Mouse (Mus musculus): ENCODE measurements at regions not wholly inside any gene's neighbourhood (a gene's known extent, or its start where the extent isn't known, plus 50 kb on each side); places are given as distances from the start of the nearest gene placed in this dataset.
A peak's percentile ranks its signal among the peaks of the same experiment; 100 is the strongest.

GRCm38 (mm10) chr13:44386767-44387166 lies 342.5 kb upstream of the Jarid2 start:
- H3K36me3 ChIP-seq (ENCODE audit: control insufficient read depth, insufficient read depth), result no peaks in the 10 kb centered on the region

GRCm38 (mm10) chr13:44389696-44390095 lies 339.6 kb upstream of the Jarid2 start:
- Histone ChIP-seq H3K4me2 (replicated peaks; ENCODE audit: low read depth) (no peak overlapping the region), H3K27ac (ENCODE audit: low read depth, low read length) (no peak overlapping the region), H3K4me1 (replicated peaks; ENCODE audit: control insufficient read depth, insufficient read depth, low read length) (no peaks in the 10 kb centered on the region), H3K9ac (ENCODE audit: low read depth, low read length) (no peak overlapping the region), H3K27me3 (replicated peaks; ENCODE audit: control insufficient read depth, insufficient read depth, low read length) (no peaks in the 10 kb centered on the region), H3K9me3 (ENCODE audit: control insufficient read depth) (no peaks in the 10 kb centered on the region), H3K4me3 (ENCODE audit: low read depth, low read length) (no peak overlapping the region), H3K36me3 (ENCODE audit: control insufficient read depth, insufficient read depth) (no peaks in the 10 kb centered on the region)
- WGBS, result 88% methylated on average over 5 of the region's 5 CpGs
- ATAC-seq, result no peak
- no peak for TF ChIP-seq CTCF (IDR thresholded peaks at IDR 0.05; ENCODE audit: low read depth)

More at GRCm38 (mm10) chr13:44386767-44387166, 342.5 kb upstream of the Jarid2 start:
- Histone ChIP-seq H3K9me3 (ENCODE audit: control insufficient read depth) (no peaks in the 10 kb centered on the region), H3K4me1 (replicated peaks; ENCODE audit: control insufficient read depth, insufficient read depth, low read length) (no peaks in the 10 kb centered on the region), H3K4me2 (replicated peaks; ENCODE audit: low read depth) (no peak overlapping the region), H3K27ac (ENCODE audit: low read depth, low read length) (no peak overlapping the region), H3K27me3 (replicated peaks; ENCODE audit: control insufficient read depth, insufficient read depth, low read length) (no peaks in the 10 kb centered on the region), H3K4me3 (ENCODE audit: low read depth, low read length) (no peak overlapping the region), H3K9ac (ENCODE audit: low read depth, low read length) (no peak overlapping the region)
- WGBS, result 38% methylated on average over 8 of the region's 8 CpGs
- TF ChIP-seq CTCF (IDR thresholded peaks at IDR 0.05; ENCODE audit: low read depth), result no peak
- peak; percentile 28; the same call in 1 of the 2 replicates for ATAC-seq

- no peak overlapping the region for H3K27ac ChIP-seq (ENCODE audit: low read depth, low read length)
- no peak overlapping the region for H3K4me3 ChIP-seq (ENCODE audit: low read depth, low read length)
- no peak for ATAC-seq
- H3K9ac ChIP-seq (ENCODE audit: low read depth, low read length), result no peak overlapping the region
- no peak for TF ChIP-seq CTCF (IDR thresholded peaks at IDR 0.05; ENCODE audit: low read depth)
- no peaks in the 10 kb centered on the region for H3K9me3 ChIP-seq (ENCODE audit: control insufficient read depth)
- 90% methylated on average over 9 of the region's 9 CpGs for WGBS
- no peaks in the 10 kb centered on the region for H3K27me3 ChIP-seq (replicated peaks; ENCODE audit: control insufficient read depth, insufficient read depth, low read length)
- no peak overlapping the region for H3K4me2 ChIP-seq (replicated peaks; ENCODE audit: low read depth)
- H3K4me1 ChIP-seq (replicated peaks; ENCODE audit: control insufficient read depth, insufficient read depth, low read length), result no peaks in the 10 kb centered on the region
- no peaks in the 10 kb centered on the region for H3K36me3 ChIP-seq (ENCODE audit: control insufficient read depth, insufficient read depth)
Measured at GRCm38 (mm10) chr13:44390666-44391390, 338.4 kb upstream of the Jarid2 start.

DNA sequence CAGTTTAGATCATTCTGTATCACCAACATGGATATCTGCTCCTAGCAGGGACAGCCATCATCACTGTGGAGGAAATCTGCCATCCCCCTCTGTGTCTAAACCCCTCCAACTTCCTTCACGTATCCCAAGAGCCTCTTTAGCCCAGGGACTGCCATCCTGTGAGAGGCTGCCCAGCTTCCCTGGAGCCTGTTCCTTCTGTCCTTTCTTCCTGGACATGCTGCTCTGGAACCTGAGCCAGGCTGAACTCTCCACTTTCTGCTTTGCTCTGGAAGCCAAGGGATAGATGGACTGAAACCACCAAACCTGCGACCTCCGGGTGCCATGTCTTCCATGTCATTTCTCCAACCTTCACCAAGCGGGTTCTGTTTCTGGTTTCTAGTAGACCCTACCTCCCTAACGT lies 335.3 kb upstream of the Jarid2 start:
- WGBS, result 92% methylated on average over 5 of the region's 5 CpGs
- Histone ChIP-seq H3K27ac (ENCODE audit: low read depth, low read length) (no peak overlapping the region), H3K4me1 (replicated peaks; ENCODE audit: control insufficient read depth, insufficient read depth, low read length) (no peaks in the 10 kb centered on the region), H3K9ac (ENCODE audit: low read depth, low read length) (no peak overlapping the region), H3K36me3 (ENCODE audit: control insufficient read depth, insufficient read depth) (no peaks in the 10 kb centered on the region), H3K27me3 (replicated peaks; ENCODE audit: control insufficient read depth, insufficient read depth, low read length) (no peaks in the 10 kb centered on the region), H3K4me2 (replicated peaks; ENCODE audit: low read depth) (no peak overlapping the region), H3K4me3 (ENCODE audit: low read depth, low read length) (no peak overlapping the region), H3K9me3 (ENCODE audit: control insufficient read depth) (no peaks in the 10 kb centered on the region)
- ATAC-seq, result no peak
- no peak for TF ChIP-seq CTCF (IDR thresholded peaks at IDR 0.05; ENCODE audit: low read depth)

DNA sequence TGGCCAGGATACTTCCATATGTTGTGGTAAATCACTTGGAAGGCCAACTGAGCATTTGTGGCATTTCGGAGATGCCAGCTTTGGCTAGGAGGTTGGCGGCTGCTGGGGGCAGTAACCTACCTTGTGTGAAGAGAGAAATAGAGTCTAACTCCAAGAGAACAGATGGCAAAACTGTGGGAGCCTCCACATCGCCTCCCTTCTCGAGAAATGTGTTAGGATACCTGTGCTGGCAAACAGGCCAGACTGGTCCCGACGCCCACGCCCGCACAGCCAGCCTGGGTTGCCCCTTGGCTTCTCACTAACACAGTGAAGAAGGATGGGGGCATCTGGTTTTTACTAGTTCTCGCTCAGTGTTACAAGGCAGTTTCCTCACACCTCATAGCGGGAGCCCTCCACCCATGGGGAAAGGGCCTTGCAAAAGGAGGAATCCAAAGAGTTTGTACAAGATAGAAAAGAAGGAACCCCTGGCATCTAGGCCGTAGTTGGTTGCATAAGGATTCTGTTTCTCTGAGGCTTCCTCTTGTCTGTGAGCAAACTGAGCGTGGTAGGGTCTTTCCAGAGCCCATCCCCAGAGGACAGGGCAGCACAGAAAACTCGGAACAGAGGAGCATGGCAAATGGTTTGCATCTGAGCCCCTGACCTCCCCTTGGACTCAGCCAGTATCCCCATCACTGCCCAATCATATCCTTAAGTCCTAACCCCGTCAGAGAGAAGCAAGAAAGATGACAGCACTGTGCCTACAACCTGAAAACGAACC lies 330.5 kb upstream of the Jarid2 start:
- H3K27ac ChIP-seq (ENCODE audit: low read depth, low read length), result no peak overlapping the region
- no peaks in the 10 kb centered on the region for H3K27me3 ChIP-seq (replicated peaks; ENCODE audit: control insufficient read depth, insufficient read depth, low read length)
- H3K4me3 ChIP-seq (ENCODE audit: low read depth, low read length), result no peak overlapping the region
- no peaks in the 10 kb centered on the region for H3K9me3 ChIP-seq (ENCODE audit: control insufficient read depth)
- H3K4me2 ChIP-seq (replicated peaks; ENCODE audit: low read depth), result no peak overlapping the region
- H3K36me3 ChIP-seq (ENCODE audit: control insufficient read depth, insufficient read depth), result no peaks in the 10 kb centered on the region
- ATAC-seq, result no peak
- 85% methylated on average over 15 of the region's 15 CpGs for WGBS
- H3K9ac ChIP-seq (ENCODE audit: low read depth, low read length), result no peak overlapping the region
- no peaks in the 10 kb centered on the region for H3K4me1 ChIP-seq (replicated peaks; ENCODE audit: control insufficient read depth, insufficient read depth, low read length)
- TF ChIP-seq CTCF (IDR thresholded peaks at IDR 0.05; ENCODE audit: low read depth), result no peak

- no peak overlapping the region for H3K27ac ChIP-seq (ENCODE audit: low read depth, low read length)
- ATAC-seq, result no peak
- no peak overlapping the region for H3K4me2 ChIP-seq (replicated peaks; ENCODE audit: low read depth)
- no peak overlapping the region for H3K9ac ChIP-seq (ENCODE audit: low read depth, low read length)
- no peaks in the 10 kb centered on the region for H3K4me1 ChIP-seq (replicated peaks; ENCODE audit: control insufficient read depth, insufficient read depth, low read length)
- H3K36me3 ChIP-seq (ENCODE audit: control insufficient read depth, insufficient read depth), result no peaks in the 10 kb centered on the region
- no peak overlapping the region for H3K4me3 ChIP-seq (ENCODE audit: low read depth, low read length)
- 66% methylated on average over 3 of the region's 4 CpGs for WGBS
- H3K27me3 ChIP-seq (replicated peaks; ENCODE audit: control insufficient read depth, insufficient read depth, low read length), result no peaks in the 10 kb centered on the region
- TF ChIP-seq CTCF (IDR thresholded peaks at IDR 0.05; ENCODE audit: low read depth), result no peak
- H3K9me3 ChIP-seq (ENCODE audit: control insufficient read depth), result no peaks in the 10 kb centered on the region
Measured at GRCm38 (mm10) chr13:44399370-44399685, 329.9 kb upstream of the Jarid2 start.
